Mouse (Mus musculus): ENCODE results near the gene Dnaic2. TPM values are rescaled to one million over a fixed set of nuclear protein-coding genes. Genes with fewer than 3 reads are reported as not detected.

Dnaic2 gene
- polyA plus RNA-seq, 1 experiment: 0.30 TPM

DNA sequence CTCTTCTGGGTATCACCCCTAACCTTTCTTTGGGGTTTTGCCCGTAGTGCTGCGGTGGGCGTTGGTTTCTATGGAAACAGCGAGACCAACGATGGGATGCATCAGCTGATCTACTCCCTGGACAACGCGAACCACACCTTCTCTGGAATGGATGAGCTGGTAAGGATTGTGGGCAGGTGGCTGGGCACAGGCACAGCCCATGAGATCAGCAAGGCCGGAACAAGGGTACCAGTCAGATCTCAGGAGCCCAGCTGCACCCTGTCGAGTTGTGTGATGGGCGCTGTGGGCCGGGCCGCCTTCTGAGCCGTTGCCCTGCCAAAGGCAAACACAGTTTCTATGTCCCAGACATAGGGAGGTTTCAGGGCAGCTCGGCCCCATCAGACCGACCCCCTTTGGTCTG, 37.0 kb upstream of the Dnaic2 start:
- Histone ChIP-seq H3K27ac (ENCODE audit: insufficient read depth, low read depth, low read length) (no peak overlapping the region), H3K27me3 (ENCODE audit: control insufficient read depth, insufficient read depth, low read length) (no peaks in the 10 kb centered on the region), H3K36me3 (ENCODE audit: control insufficient read depth, insufficient read depth, low read length) (peaks cover 42% of the 10 kb centered on the region), H3K4me1 (ENCODE audit: control insufficient read depth, insufficient read depth, insufficient read length, low read length) (no peaks in the 10 kb centered on the region), H3K4me3 (ENCODE audit: low read depth, low read length) (no peak overlapping the region)
- TF ChIP-seq POLR2A (IDR thresholded peaks at IDR 0.05; ENCODE audit: low read depth, low read length): no peak
- no peak for TF ChIP-seq CTCF (IDR thresholded peaks at IDR 0.05; ENCODE audit: extremely low read depth, insufficient read length, insufficient replicate concordance, low read depth, low read length)
- WGBS: 92% methylated on average over 15 of the region's 15 CpGs

DNA sequence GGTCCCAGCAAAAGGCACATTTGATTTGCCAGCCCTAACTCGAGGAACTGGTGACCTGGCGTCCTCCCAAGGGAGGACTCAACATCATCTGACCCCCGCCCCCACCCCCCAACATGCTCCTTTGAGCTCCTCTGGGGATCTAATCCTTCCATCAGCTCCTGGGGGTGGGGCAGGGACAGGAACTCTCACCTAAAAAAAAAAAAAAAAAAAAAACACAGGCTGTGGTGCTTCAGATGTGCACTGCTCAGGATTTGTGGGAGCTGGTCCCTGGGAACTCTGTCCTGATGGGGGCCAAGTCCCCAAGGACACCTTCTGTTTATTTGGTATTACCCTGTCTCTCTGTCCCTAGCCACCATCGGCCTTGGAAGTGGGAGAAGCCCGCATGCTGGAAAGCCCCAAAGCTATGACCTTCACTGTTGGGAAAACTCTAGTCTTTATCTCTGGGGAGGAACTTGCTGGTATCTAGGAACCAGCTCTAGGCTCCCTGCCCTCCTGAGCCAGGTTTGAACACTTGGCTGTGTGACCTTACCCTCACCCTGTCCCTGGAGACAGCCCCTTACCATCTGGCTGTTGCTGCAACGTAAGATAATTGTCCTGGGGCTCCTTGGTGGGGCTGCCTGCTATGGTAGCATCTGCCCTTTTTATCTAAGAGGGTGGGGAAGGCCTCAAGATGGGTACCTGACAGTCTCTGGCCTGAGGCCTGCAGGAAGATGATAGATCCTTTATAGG, 35.6 kb upstream of the Dnaic2 start:
- H3K27ac ChIP-seq (ENCODE audit: insufficient read depth, low read depth, low read length): no peak overlapping the region
- 79% methylated on average over 6 of the region's 6 CpGs for WGBS
- H3K4me1 ChIP-seq (ENCODE audit: control insufficient read depth, insufficient read depth, insufficient read length, low read length): no peaks in the 10 kb centered on the region
- no peaks in the 10 kb centered on the region for H3K27me3 ChIP-seq (ENCODE audit: control insufficient read depth, insufficient read depth, low read length)
- H3K36me3 ChIP-seq (ENCODE audit: control insufficient read depth, insufficient read depth, low read length): peaks cover 45% of the 10 kb centered on the region
- TF ChIP-seq POLR2A (IDR thresholded peaks at IDR 0.05; ENCODE audit: low read depth, low read length) (no peak), CTCF (IDR thresholded peaks at IDR 0.05; ENCODE audit: extremely low read depth, insufficient read length, insufficient replicate concordance, low read depth, low read length) (no peak)
- no peak overlapping the region for H3K4me3 ChIP-seq (ENCODE audit: low read depth, low read length)

- no peak overlapping the region for H3K27ac ChIP-seq (ENCODE audit: insufficient read depth, low read depth, low read length)
- TF ChIP-seq CTCF (IDR thresholded peaks at IDR 0.05; ENCODE audit: extremely low read depth, insufficient read length, insufficient replicate concordance, low read depth, low read length) (no peak), POLR2A (IDR thresholded peaks at IDR 0.05; ENCODE audit: low read depth, low read length) (no peak)
- peaks cover 48% of the 10 kb centered on the region for H3K36me3 ChIP-seq (ENCODE audit: control insufficient read depth, insufficient read depth, low read length)
- 81% methylated on average over 7 of the region's 7 CpGs for WGBS
- H3K27me3 ChIP-seq (ENCODE audit: control insufficient read depth, insufficient read depth, low read length): no peaks in the 10 kb centered on the region
- H3K4me1 ChIP-seq (ENCODE audit: control insufficient read depth, insufficient read depth, insufficient read length, low read length): no peaks in the 10 kb centered on the region
- H3K4me3 ChIP-seq (ENCODE audit: low read depth, low read length): no peak overlapping the region
Observed at GRCm38 (mm10) chr11:114692601-114693000, 34.6 kb upstream of the Dnaic2 start.

DNA sequence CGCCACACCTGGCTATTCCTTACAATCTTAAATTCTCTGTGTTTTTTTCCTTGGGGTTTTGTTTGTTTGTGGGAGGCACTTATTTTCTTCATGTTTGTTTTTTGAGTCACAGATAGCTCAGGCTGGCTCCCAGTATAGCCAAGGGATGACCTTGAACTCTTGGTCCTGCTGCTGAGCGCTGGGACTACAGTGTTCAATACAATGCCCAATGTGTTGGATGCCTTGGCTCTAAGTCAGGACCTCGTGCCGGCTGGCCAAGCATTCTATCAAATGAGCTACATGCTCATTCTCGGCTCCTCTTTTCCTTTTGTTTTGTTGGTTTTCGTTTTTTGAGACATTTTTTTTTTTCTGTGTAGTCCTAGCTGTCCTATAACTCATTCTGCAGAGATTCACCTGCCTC, 33.8 kb upstream of the Dnaic2 start:
- no peak for TF ChIP-seq POLR2A (IDR thresholded peaks at IDR 0.05; ENCODE audit: low read depth, low read length)
- TF ChIP-seq CTCF (IDR thresholded peaks at IDR 0.05; ENCODE audit: extremely low read depth, insufficient read length, insufficient replicate concordance, low read depth, low read length): no peak
- H3K27me3 ChIP-seq (ENCODE audit: control insufficient read depth, insufficient read depth, low read length): no peaks in the 10 kb centered on the region
- WGBS: 92% methylated on average over 6 of the region's 6 CpGs

GRCm38 (mm10) chr11:114694451-114694850, 32.8 kb upstream of the Dnaic2 start:
- WGBS: 85% methylated on average over 2 of the region's 2 CpGs

More for the DNA sequence above, 33.8 kb upstream of the Dnaic2 start:
- Histone ChIP-seq H3K4me3 (ENCODE audit: low read depth, low read length) (no peak overlapping the region), H3K4me1 (ENCODE audit: control insufficient read depth, insufficient read depth, insufficient read length, low read length) (no peaks in the 10 kb centered on the region), H3K36me3 (ENCODE audit: control insufficient read depth, insufficient read depth, low read length) (peaks cover 51% of the 10 kb centered on the region), H3K27ac (ENCODE audit: insufficient read depth, low read depth, low read length) (no peak overlapping the region)

DNA sequence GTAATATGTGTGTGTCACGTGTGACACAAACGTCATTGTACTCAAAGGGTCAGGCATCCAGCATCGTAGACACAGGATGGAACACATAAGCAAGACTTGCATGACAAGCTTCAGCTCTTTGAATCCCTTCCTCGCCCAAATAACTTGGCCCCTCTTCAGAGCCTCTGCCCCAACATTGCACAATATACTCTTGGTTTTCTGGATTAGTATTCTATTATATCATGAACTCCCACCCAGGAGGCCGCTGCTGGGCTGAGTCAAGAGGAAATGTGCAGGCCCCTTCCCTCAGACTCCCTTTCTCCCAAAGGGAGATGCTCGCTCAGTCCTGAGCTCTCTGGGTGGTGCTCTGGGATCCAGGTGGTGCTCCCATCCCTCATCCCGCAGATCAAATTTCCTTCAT, 28.7 kb upstream of the Dnaic2 start:
- no peak for TF ChIP-seq CTCF (IDR thresholded peaks at IDR 0.05; ENCODE audit: extremely low read depth, insufficient read length, insufficient replicate concordance, low read depth, low read length)
- TF ChIP-seq POLR2A (IDR thresholded peaks at IDR 0.05; ENCODE audit: low read depth, low read length): no peak

More at GRCm38 (mm10) chr11:114694451-114694850, 32.8 kb upstream of the Dnaic2 start:
- no peak for TF ChIP-seq CTCF (IDR thresholded peaks at IDR 0.05; ENCODE audit: extremely low read depth, insufficient read length, insufficient replicate concordance, low read depth, low read length)
- TF ChIP-seq POLR2A (IDR thresholded peaks at IDR 0.05; ENCODE audit: low read depth, low read length): no peak
- H3K4me3 ChIP-seq (ENCODE audit: low read depth, low read length): no peak overlapping the region
- no peaks in the 10 kb centered on the region for H3K4me1 ChIP-seq (ENCODE audit: control insufficient read depth, insufficient read depth, insufficient read length, low read length)
- no peaks in the 10 kb centered on the region for H3K27me3 ChIP-seq (ENCODE audit: control insufficient read depth, insufficient read depth, low read length)
- H3K27ac ChIP-seq (ENCODE audit: insufficient read depth, low read depth, low read length): no peak overlapping the region
- peaks cover 56% of the 10 kb centered on the region for H3K36me3 ChIP-seq (ENCODE audit: control insufficient read depth, insufficient read depth, low read length)

DNA sequence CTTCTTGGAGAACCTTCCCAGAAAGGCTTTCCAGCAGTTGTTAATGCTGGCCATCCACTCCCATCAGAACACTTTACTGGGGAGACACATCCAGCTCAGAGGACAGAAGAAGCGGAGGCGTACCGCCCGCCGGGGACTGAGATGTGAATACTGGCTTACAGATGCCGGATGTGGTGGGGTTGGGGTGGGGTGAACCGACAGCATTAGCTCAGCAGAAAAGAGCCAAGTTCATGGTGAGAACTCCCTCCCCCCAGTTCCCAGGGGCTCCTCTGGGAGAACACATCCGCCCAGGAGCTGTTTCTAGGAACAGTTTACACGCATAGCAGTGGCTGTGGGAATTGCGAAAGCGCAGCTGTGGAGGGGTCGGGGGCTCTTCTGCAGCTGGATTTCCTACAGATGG, 27.7 kb upstream of the Dnaic2 start:
- H3K27ac ChIP-seq (ENCODE audit: insufficient read depth, low read depth, low read length): peak overlapping the region; percentile 47; the same call in 1 of the 2 replicates
- no peaks in the 10 kb centered on the region for H3K27me3 ChIP-seq (ENCODE audit: control insufficient read depth, insufficient read depth, low read length)
- H3K4me1 ChIP-seq (ENCODE audit: control insufficient read depth, insufficient read depth, insufficient read length, low read length): no peaks in the 10 kb centered on the region
- no peak overlapping the region for H3K4me3 ChIP-seq (ENCODE audit: low read depth, low read length)
- peaks cover 47% of the 10 kb centered on the region for H3K36me3 ChIP-seq (ENCODE audit: control insufficient read depth, insufficient read depth, low read length)
- TF ChIP-seq POLR2A (IDR thresholded peaks at IDR 0.05; ENCODE audit: low read depth, low read length) (no peak), CTCF (IDR thresholded peaks at IDR 0.05; ENCODE audit: extremely low read depth, insufficient read length, insufficient replicate concordance, low read depth, low read length) (no peak)
- WGBS: 77% methylated on average over 12 of the region's 12 CpGs

More for the DNA sequence above, 28.7 kb upstream of the Dnaic2 start:
- Histone ChIP-seq H3K27ac (ENCODE audit: insufficient read depth, low read depth, low read length) (no peak overlapping the region), H3K4me1 (ENCODE audit: control insufficient read depth, insufficient read depth, insufficient read length, low read length) (no peaks in the 10 kb centered on the region), H3K36me3 (ENCODE audit: control insufficient read depth, insufficient read depth, low read length) (peaks cover 49% of the 10 kb centered on the region), H3K4me3 (ENCODE audit: low read depth, low read length) (no peak overlapping the region), H3K27me3 (ENCODE audit: control insufficient read depth, insufficient read depth, low read length) (no peaks in the 10 kb centered on the region)
- 91% methylated on average over 7 of the region's 7 CpGs for WGBS

All from small intestine, adult 2 months (tissue).